In genomic region chr17:57030931-57031660, GRCm38 (mm10) we compare ENCODE assay signal across 8 mouse cellular contexts. TPM values are rescaled to one million over a fixed set of nuclear protein-coding genes. Genes with fewer than 3 reads are reported as not detected.
DNase-seq lines count a peak whose midpoint lies in the region; ATAC-seq and TF ChIP-seq lines count a peak whose summit lies in the region.

Khsrp (minus strand) TSS chr17:57031522.

- H3K9ac ChIP-seq in forebrain, postnatal 0 days, result peak within 1 kb of the TSS; percentile 98
- H3K9ac ChIP-seq in hindbrain, embryonic 11.5 days (ENCODE audit: low read depth, low read length), result peak within 1 kb of the TSS; percentile 99
- peak within 1 kb of the TSS; percentile 100 for H3K9ac ChIP-seq in stomach, embryonic 15.5 days

- WGBS in forebrain, postnatal 0 days, result 3% methylated on average over 83 of the region's 99 CpGs
- WGBS in hindbrain, embryonic 11.5 days, result under 1% methylated on average over 65 of the region's 99 CpGs
- under 1% methylated on average over 61 of the region's 99 CpGs for WGBS in stomach, embryonic 15.5 days

- no peak for DNase-seq in layer of hippocampus, adult 18-20 months (ENCODE audit: low spot score in 2 of 2)
- DNase-seq in layer of hippocampus, adult 11-12 months (ENCODE audit: low spot score), result no peak
- DNase-seq in adrenal gland, postnatal 25 days, result peak; percentile 46
- DNase-seq in forebrain, postnatal 0 days, result peak; percentile 52
- peak; percentile 69 for DNase-seq in hindbrain, embryonic 11.5 days (ENCODE audit: low spot score)
- peak in 1 of 2 experiments; percentile 39 for DNase-seq in left cerebral cortex, postnatal 14 days (ENCODE audit: low spot score in 2 of 2)
- DNase-seq in mesoderm, embryonic 11.5 days (ENCODE audit: low read depth, low spot score), result peak; percentile 49

- peak within 1 kb of the TSS; percentile 99 for H3K4me3 ChIP-seq in forebrain, postnatal 0 days (ENCODE audit: low read depth, low read length)
- H3K4me3 ChIP-seq in hindbrain, embryonic 11.5 days (ENCODE audit: low read depth, low read length), result peak within 1 kb of the TSS; percentile 78
- peak within 1 kb of the TSS; percentile 97 for H3K4me3 ChIP-seq in stomach, embryonic 15.5 days (replicated peaks)

- intact Hi-C loops in left cerebral cortex, postnatal 14 days (cut with DNase I), result no loop called here

- no peaks in the 10 kb centered on the region for H3K27me3 ChIP-seq in forebrain, postnatal 0 days (ENCODE audit: insufficient read depth, low read length)
- H3K27me3 ChIP-seq in hindbrain, embryonic 11.5 days (ENCODE audit: control insufficient read depth, insufficient read depth, low read length), result no peaks in the 10 kb centered on the region
- H3K27me3 ChIP-seq in stomach, embryonic 15.5 days (replicated peaks), result no peaks in the 10 kb centered on the region

- H3K4me1 ChIP-seq in forebrain, postnatal 0 days (ENCODE audit: insufficient read depth), result peaks cover 10% of the 10 kb centered on the region
- H3K4me1 ChIP-seq in hindbrain, embryonic 11.5 days (replicated peaks; ENCODE audit: control insufficient read depth, insufficient read depth, low read length), result peaks cover 9% of the 10 kb centered on the region
- peaks cover 17% of the 10 kb centered on the region for H3K4me1 ChIP-seq in stomach, embryonic 15.5 days

- no peaks in the 10 kb centered on the region for H3K9me3 ChIP-seq in forebrain, postnatal 0 days (ENCODE audit: low read length)
- H3K9me3 ChIP-seq in hindbrain, embryonic 11.5 days (ENCODE audit: control insufficient read depth, low read length), result no peaks in the 10 kb centered on the region
- no peaks in the 10 kb centered on the region for H3K9me3 ChIP-seq in stomach, embryonic 15.5 days

- peak within 1 kb of the TSS; percentile 91 for H3K4me2 ChIP-seq in forebrain, postnatal 0 days (ENCODE audit: low read depth)
- H3K4me2 ChIP-seq in hindbrain, embryonic 11.5 days (replicated peaks; ENCODE audit: low read depth, low read length), result peak within 1 kb of the TSS; percentile 94
- H3K4me2 ChIP-seq in stomach, embryonic 15.5 days, result peak within 1 kb of the TSS; percentile 76

- peaks cover 20% of the 10 kb centered on the region for H3K36me3 ChIP-seq in forebrain, postnatal 0 days (ENCODE audit: insufficient read depth)
- peaks cover 5% of the 10 kb centered on the region for H3K36me3 ChIP-seq in hindbrain, embryonic 11.5 days (ENCODE audit: control insufficient read depth, insufficient read depth, low read length)
- peaks cover 25% of the 10 kb centered on the region; the same call in 1 of the 2 replicates for H3K36me3 ChIP-seq in stomach, embryonic 15.5 days

- peak within 1 kb of the TSS; percentile 96 for H3K27ac ChIP-seq in forebrain, postnatal 0 days (ENCODE audit: low read depth, low read length)
- H3K27ac ChIP-seq in hindbrain, embryonic 11.5 days (ENCODE audit: low read depth, low read length), result peak within 1 kb of the TSS; percentile 90
- H3K27ac ChIP-seq in stomach, embryonic 15.5 days, result peak within 1 kb of the TSS; percentile 91

- TF ChIP-seq CTCF in forebrain, postnatal 0 days (IDR thresholded peaks at IDR 0.05; ENCODE audit: low read depth), result no peak

- no peak for ATAC-seq in forebrain, postnatal 0 days
- 0 out of 2 replicates have a peak, but pooled peaks have one; percentile 1 for ATAC-seq in hindbrain, embryonic 11.5 days (ENCODE audit: low FRiP score)
- no peak for ATAC-seq in stomach, embryonic 15.5 days (ENCODE audit: insufficient read depth, low FRiP score, low read depth)

RNA-seq across cellular contexts. Expression of gene Khsrp, which starts in this region (rescaled TPM):
- total RNA-seq in layer of hippocampus, adult 18-20 months (2021), result 100 to 1,000 TPM; 114 to 117 TPM
- total RNA-seq in adrenal gland, postnatal 25 days (2021), result 94.9 and 115 TPM in 2 replicates
- 49.5 and 65.5 TPM in 2 replicates for total RNA-seq in forebrain, postnatal 0 days (2014; rRNA removed)
- 22.6 and 27.0 TPM in 2 replicates for polyA plus RNA-seq in forebrain, postnatal 0 days (2015; fragmentation: Nextera tagmentation; extraction: Ambion mirVana)
- 40.3 and 42.7 TPM in 2 replicates for polyA plus RNA-seq in hindbrain, embryonic 11.5 days (2014; fragmentation: Nextera tagmentation; extraction: Ambion mirVana)
- 100 to 1,000 TPM; 116 to 117 TPM for total RNA-seq in left cerebral cortex, postnatal 14 days (2021)
- polyA plus RNA-seq in stomach, embryonic 15.5 days (2015; fragmentation: Nextera tagmentation; extraction: Ambion mirVana), result 39.4 and 41.0 TPM in 2 replicates

Comparison
In these comparisons a context has a peak if more than half of its experiments do, and no peak if none do; other contexts are left out.
1. DNase-seq: peak in adrenal gland, postnatal 25 days (single experiment), forebrain, postnatal 0 days (single experiment), hindbrain, embryonic 11.5 days (single experiment) and mesoderm, embryonic 11.5 days (single experiment); none in layer of hippocampus, adult 18-20 months (0 of 2) and layer of hippocampus, adult 11-12 months (single experiment).
2. Peak in every context shown above with its lines, with median percentiles within 50 percentile points of each other: H3K27ac ChIP-seq, H3K4me2 ChIP-seq, H3K4me3 ChIP-seq and H3K9ac ChIP-seq.